Mouse (Mus musculus): ENCODE measurements around the gene Ppp1r12c.

The Ppp1r12c gene

GRCm38 (mm10) chr7:4516332-4517050, 15.0 kb upstream of the Ppp1r12c start, which contains the start of gene Tnnt1:
Gene Tnnt1, minus strand, starts transcription at chr7:4516382.
- no peak for DNase-seq (ENCODE audit: low read depth, low spot score)

GRCm38 (mm10) chr7:4515853-4516252, 14.4 kb upstream of the Ppp1r12c start:
- DNase-seq (ENCODE audit: low read depth, low spot score): no peak

- no peak for DNase-seq (ENCODE audit: low read depth, low spot score)
Measured at GRCm38 (mm10) chr7:4513829-4514712, 12.6 kb upstream of the Ppp1r12c start.

GRCm38 (mm10) chr7:4513236-4513635, 11.8 kb upstream of the Ppp1r12c start:
- DNase-seq (ENCODE audit: low read depth, low spot score): no peak

- DNase-seq (ENCODE audit: low read depth, low spot score): no peak
Measured at GRCm38 (mm10) chr7:4511489-4512224, 10.2 kb upstream of the Ppp1r12c start.

GRCm38 (mm10) chr7:4509863-4510608, 8.6 kb upstream of the Ppp1r12c start:
- peak; percentile 54 for DNase-seq (ENCODE audit: low read depth, low spot score)

- no peak for DNase-seq (ENCODE audit: low read depth, low spot score)
Measured at GRCm38 (mm10) chr7:4508739-4509116, 7.2 kb upstream of the Ppp1r12c start.

GRCm38 (mm10) chr7:4508062-4508738, 6.7 kb upstream of the Ppp1r12c start:
- no peak for DNase-seq (ENCODE audit: low read depth, low spot score)

GRCm38 (mm10) chr7:4507220-4507619, 5.7 kb upstream of the Ppp1r12c start:
- no peak for DNase-seq (ENCODE audit: low read depth, low spot score)

- DNase-seq (ENCODE audit: low read depth, low spot score): no peak
Measured at GRCm38 (mm10) chr7:4504646-4505435, 3.4 kb upstream of the Ppp1r12c start.

GRCm38 (mm10) chr7:4503858-4504257, 2.4 kb upstream of the Ppp1r12c start:
- no peak for DNase-seq (ENCODE audit: low read depth, low spot score)

- DNase-seq (ENCODE audit: low read depth, low spot score): no peak
Measured at GRCm38 (mm10) chr7:4503100-4503499, 1.6 kb upstream of the Ppp1r12c start.

GRCm38 (mm10) chr7:4502421-4503090, 1.1 kb upstream of the Ppp1r12c start:
- peak; percentile 71 for DNase-seq (ENCODE audit: low read depth, low spot score)

- no peak for DNase-seq (ENCODE audit: low read depth, low spot score)
Measured at GRCm38 (mm10) chr7:4500892-4501471, 498 bp downstream of the Ppp1r12c start.

- no peak for DNase-seq (ENCODE audit: low read depth, low spot score)
Measured at GRCm38 (mm10) chr7:4499034-4499433, 2.4 kb downstream of the Ppp1r12c start.

- peak; percentile 83 for DNase-seq (ENCODE audit: low read depth, low spot score)
Measured at GRCm38 (mm10) chr7:4498251-4498650, 3.2 kb downstream of the Ppp1r12c start.

- DNase-seq (ENCODE audit: low read depth, low spot score): no peak
Measured at GRCm38 (mm10) chr7:4497271-4497903, 4.1 kb downstream of the Ppp1r12c start.

GRCm38 (mm10) chr7:4496468-4496867, 5.0 kb downstream of the Ppp1r12c start:
- DNase-seq (ENCODE audit: low read depth, low spot score): no peak

GRCm38 (mm10) chr7:4493991-4494390, 7.5 kb downstream of the Ppp1r12c start:
- no peak for DNase-seq (ENCODE audit: low read depth, low spot score)
